Mouse (Mus musculus): ENCODE data around the gene Dock4.

Dock4 gene

DNA sequence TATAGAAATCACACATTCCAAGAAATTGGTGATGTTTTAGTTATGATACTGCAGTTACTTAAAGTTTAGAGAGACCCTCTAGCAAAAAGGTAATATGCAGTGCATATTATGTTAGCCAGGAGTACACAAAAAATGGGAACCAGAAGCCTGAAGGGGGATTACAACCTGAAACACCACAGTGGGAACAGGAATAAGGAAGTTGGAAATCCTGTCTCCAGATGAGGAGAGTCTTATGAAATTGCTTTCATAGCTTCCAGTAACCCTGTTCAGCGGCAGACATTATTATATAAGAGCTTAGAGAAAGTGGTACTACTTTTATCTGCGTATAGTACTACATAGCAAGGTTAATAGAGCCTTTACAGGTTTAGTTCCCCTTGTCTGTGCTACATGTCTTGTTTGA, 210.1 kb downstream of the Dock4 start:
- no peak for DNase-seq (ENCODE audit: low spot score)

DNA sequence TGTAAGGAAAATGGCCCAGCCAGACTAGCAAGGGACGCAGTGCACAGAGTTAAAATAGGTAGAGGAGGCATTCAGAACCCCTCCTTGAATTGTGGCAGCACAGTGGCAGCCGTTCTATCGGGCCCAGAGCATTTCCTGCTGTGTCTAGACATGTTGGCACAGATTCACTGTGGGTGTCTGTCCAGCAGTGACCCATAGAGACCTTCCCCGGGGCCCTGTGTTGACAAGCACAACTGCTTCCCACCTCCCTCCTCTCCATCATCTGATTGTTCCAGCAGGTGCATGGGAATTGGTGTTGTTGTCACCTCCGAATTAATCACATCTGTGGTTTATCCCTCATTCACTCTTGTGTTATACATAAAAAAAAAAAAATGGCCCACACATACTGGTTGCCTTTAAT, 210.7 kb downstream of the Dock4 start:
- DNase-seq (ENCODE audit: low spot score): no peak

DNA sequence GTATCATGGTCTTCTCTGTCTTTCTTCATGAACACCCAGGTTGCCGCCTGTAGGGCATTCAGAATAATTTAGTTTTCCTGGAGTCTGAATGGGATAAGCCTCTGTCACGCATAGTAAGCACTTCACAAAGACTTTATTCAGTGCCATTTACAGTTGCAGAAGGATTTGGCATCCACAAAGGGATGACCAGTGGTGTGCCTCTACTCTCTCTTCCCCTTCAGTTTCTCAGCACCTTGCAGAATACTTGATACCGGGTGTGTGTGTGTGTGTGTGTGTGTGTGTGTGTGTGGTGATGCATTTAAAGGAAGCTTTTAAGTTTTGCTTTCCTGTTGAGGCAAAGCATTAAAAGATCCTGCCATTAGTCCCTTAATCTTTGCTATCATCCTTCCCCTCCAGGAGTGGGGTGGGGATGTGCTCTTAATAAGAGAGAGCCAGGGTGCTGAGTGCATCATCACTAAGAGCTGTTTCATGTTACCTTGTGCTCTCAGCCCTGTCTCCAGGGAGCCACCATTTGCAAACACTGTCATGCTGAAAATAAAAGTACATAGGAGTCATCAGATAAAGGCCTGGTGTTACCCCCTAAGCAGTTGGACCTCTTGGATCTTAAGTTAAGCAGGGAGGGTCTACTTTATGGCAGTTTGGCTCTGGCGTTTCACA, 211.6 kb downstream of the Dock4 start:
- no peak for DNase-seq (ENCODE audit: low spot score)

DNA sequence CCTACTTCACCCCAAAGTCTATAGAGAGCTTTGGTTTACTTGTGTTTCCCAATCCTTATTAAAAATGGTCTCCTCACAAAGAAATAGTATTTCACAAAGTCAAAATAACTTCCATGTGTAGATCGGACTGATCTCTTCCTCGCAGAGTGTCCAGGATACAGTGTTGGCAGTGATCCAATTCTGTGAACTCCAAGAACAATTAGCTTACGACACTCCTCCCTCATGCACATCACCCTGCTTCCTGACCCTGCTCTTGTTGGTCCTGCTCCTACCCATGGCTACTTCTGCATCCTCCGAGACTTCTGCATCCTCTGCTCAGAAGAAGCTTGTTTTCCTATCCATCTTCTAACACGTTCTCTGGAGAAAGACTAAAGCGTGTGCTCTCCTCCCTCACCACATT, 213.9 kb downstream of the Dock4 start:
- DNase-seq (ENCODE audit: low spot score): no peak

DNA sequence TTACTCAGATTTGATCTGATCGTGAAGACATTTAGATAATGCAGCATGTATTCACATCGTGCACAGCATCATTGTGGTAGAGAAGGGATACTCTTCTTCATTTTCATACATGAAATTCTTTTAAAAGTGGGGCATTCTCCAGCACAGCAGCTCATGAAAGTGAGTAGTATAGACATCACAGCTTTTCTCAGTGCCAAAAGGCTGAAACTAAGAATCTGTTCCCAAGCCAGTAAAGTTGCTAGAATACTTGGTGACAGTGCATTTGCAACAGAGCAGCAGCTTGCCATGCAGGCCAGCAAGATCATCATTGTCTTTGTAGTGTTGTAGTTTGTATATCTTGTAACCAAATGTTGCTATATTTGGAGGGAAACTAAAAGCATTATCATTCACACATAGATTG, 223.7 kb downstream of the Dock4 start:
- DNase-seq (ENCODE audit: low spot score): no peak

DNA sequence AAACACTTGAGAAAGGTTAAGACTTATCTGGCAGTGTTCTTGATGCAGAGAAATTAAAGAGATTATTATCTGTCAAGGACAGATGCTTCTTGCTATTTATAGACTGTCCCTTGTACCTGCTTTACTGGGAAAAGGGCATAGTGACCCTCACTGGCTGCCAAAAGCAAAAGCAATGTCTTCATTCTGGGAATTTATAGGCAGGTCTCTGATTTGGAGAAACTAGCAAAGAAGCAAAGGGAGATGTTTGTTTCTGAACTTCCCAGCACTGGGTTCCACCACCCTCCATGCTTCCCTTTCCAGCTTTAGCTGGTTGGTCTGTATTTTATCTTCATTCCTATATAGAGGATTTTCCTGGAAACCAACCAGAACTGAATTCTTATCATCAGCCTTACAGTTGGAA, 225.0 kb downstream of the Dock4 start:
- no peak for DNase-seq (ENCODE audit: low spot score)

DNA sequence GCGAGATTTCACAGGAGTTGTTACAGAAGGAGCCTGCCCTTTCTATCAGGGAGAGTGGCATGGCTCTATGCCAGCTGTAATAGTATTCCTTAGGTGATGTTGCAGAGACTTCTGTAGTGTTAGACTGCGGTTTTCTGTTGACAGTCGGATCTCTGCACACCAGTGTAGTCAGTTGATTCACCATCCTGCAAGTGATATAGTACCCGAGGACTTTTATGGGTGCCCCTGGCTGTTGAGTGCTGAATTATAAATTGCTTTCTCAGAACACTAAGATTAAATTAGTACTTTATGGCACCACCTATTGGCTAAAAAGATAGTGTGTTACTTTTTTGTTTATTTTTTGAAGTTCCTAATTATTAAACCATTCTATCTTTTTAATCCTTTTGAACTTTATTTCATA, 234.0 kb downstream of the Dock4 start:
- peak; percentile 19 for DNase-seq (ENCODE audit: low spot score)

DNA sequence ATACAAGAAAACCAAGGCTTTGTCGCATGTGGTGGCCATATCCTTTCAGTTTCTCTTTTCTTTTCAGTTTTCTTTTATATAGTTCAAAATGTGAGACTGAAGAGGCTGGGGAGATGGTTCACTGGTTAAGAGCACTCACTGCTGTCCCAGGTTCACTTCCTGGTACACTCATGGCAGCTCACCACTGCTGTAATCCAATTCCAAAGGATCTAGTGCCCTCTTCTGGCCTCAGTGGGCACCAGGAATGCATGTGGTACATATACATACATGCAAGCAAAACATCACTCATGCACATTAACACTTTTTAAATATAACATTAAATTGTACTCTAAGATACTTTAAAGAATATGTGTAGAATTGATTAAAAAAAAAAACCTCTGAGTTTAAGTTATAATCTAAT, 234.8 kb downstream of the Dock4 start:
- peak; percentile 41 for DNase-seq (ENCODE audit: low spot score)

DNA sequence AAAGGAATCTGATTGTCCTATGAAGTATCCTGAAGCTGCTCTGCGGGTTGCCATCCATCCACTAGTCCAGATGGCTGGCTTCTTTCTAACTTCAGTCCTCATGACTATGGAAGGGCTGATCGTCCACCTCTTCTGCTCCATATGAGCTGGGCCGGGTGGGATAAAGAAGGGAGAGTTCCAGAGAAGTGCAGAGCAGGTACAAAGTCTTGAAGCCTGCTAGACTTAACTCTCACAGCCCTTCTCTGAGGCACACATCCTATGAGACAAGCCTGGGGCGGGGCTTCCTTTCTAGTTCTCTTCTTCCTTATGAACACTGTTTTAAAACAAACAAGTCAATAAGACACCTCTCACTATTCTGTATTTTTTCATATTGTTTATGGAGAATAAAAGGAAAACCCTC, 245.7 kb downstream of the Dock4 start:
- no peak for DNase-seq (ENCODE audit: low spot score)

DNA sequence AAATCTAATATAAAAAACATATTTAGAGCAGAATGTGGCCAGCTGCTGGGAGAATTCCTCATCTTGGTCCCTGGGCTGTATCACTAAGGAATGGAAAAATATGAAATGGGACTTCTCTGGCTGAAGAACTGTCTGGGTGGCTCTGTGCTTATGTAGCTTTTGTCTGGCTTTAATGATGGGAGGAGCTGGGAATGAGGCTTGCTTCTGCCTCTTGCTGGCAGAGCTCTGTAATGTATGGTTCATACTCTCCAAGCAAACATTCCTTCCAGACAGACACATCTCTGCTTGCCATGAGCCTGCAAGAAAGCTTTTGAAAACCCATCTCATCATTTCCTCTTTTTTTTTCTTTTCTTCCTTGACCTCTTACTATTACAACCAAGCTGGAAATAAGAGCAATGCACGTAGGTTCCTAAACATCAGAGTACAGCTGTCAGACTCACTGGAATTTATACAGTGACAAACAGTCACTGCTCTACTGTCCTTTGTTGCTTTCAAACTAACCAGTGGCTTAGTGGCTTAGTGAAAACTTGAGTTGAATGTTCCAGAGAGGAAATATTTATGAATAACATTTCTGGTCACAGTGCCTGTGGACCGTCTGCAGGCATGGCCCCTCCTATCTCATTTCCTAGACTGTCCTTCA, 248.4 kb downstream of the Dock4 start:
- DNase-seq (ENCODE audit: low spot score): no peak

DNA sequence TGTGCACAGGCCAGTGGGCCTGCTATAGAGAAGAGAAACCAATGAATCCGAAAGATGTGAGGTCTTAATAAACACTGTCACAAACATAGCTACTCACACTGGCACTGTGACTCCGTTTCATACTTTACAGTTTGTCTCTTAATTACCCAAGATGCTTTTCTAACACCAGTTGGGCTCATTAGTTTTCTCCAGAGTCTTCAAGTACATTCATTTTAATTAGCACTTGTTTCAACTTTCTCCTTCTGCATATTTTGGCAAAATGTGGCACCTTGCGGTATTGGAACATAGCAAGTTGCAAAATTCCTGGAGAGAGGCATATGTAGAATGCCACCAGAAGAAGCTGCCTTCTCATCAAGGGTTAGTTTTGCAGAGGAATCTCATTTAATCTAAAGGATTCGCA, 252.6 kb downstream of the Dock4 start:
- DNase-seq (ENCODE audit: low spot score): no peak

DNA sequence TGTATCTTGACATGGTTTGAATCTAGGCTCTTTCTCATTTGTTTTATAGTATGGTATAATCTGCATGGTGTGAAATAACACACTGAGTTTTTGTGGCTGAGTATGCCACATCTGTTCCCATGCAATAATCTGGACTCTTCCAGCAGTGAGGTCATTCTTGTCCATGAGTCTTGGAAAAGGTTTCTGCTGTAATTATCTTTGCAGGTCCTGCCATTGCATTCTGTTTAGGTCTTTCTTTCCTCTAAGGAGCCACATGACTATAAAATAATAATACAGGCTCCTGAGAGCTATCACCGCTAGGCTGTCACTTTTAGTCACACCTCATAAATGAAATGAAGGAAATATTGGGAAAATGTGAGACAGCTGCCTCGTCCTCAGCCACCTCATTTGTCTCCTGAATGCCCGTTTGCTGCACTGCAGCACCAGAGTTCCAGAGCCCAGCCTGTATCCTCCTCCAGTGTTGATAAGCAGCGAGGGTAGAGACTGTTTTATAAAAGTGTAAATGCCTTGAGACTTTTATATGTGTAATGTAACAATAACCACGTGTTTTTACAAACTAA, 256.6 kb downstream of the Dock4 start:
- no peak for DNase-seq (ENCODE audit: low spot score)

DNA sequence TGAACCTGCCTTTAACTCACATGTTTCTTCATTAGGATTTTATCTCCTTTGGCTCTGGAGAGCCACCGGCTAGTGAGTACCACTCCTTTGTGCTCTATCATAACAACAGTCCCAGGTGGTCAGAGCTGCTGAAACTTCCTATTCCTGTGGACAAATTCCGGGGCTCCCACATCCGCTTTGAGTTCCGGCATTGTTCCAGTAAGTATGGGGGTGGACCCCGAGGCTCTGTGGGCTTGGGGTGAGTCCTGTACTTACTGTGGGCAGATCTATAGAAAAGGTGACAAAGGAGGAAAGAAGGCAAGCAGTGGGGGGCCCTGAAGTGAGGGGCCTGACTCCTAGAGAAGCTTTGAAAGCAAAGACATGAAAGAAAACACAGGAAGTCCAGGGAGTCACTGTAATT, 258.5 kb downstream of the Dock4 start:
- DNase-seq (ENCODE audit: low spot score): no peak

DNA sequence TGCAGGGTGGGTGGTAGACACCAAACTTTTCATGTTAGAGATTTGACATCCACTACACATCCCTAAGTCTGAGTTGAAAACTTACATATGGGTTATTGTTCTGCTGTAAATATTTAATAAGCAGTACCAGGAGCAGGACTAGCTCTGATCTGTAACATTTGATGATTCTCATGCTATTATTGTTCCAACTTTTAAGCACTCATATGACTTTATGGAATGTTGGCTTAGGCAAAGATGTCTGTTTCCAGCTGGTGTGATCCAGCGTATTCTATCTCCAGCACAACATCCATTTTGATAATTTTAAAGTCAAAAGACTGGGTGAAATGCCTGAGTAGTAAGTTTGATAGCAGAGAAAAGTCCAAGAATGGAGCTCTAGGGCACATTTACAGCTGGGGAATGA, 261.4 kb downstream of the Dock4 start:
- no peak for DNase-seq (ENCODE audit: low spot score)

DNA sequence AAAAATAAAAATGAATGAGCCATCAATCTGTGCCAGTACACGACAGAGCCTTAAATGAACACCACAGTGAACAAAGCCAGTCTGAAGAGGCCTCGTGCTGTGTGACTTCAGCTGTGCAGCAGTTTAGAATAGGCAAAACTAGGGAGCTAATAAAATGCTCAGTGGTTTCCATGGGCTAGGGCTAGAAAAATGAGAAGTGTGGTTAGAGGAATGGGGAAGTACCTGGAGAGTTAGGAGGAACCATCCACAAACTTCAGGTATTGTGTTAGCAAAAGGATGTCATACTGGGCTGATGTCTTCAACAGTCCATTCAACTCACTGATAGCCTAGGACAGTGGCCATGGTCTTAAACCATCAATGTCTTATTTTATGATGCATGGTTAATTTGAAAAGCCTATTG, 263.3 kb downstream of the Dock4 start:
- no peak for DNase-seq (ENCODE audit: low spot score)

DNA sequence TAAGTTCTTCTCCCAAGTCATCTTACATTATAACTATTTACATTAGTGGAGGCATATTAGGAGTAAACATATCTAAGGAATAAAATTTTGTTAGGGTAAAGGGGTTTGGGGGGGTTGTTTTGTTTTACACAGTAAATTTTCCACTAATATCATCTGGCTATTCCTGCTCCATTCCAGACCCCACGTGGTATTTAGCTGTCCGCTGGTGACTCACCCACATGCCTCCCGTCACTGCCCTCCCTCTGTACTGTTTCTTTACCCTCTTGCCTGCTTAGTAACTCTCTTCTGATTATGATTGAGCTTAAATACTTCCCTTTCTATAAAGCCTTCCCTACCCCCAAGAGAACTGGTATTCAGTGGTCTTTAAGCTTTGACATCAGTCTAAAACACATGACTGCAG, 266.5 kb downstream of the Dock4 start:
- peak; percentile 72 for DNase-seq (ENCODE audit: low spot score)

DNA sequence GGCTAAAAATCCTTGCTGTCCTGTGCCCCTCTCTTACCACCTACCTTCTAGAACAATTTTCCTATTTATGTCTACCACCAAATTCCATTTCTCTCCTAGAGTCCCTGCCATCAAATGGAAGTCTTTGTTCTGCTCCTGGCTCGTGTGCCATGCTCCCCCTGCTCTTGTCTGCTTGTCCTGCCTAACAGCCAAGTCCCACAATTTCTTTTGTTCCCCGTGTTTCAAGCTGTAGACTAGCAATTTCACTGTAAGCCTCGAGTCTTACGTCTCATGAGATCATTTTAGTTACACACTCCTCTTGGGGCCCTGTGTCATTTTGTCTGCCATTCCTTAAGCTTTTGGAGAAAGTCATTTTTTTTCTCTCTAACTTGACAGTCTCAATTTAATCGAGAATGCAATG, 268.5 kb downstream of the Dock4 start:
- DNase-seq (ENCODE audit: low spot score): no peak

DNA sequence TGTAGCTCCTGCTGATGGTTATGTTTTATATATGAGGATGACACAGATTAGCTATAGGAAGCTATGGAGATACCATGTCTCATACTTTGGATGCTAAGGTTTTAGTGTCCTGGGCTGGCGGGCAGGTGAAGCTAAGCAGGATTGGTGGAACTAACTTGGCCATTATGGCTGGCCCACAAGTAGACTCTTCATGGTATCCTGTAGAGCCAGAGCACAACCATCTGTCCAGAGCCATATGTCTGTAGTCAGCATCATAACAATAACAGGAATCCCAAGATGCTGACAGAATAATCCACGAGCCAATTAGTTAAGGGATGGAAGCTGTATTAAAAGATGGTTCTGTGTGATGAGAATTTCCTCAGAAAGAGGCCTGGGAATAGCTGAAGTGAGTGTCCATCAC, 269.4 kb downstream of the Dock4 start:
- no peak for DNase-seq (ENCODE audit: low spot score)

DNA sequence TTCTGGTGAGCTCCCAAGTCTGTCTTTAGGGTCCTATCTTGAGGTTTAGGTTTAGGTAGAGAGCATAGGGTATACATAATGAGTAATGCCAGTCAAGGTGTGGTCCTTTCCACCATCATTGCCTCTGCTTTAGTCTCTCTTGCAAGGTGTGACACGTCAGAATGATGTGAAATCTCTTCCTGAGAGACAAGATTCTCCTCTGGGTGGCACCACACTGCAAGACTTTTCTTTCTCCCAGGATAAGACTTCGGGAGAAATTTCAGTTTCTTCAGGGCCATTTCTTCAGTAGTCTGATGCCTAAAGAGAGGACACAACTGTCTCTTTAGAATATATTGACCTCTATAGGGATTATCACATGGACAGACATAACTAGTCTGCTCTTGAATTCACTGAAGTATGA, 282.6 kb downstream of the Dock4 start:
- no peak for DNase-seq (ENCODE audit: low spot score)

DNA sequence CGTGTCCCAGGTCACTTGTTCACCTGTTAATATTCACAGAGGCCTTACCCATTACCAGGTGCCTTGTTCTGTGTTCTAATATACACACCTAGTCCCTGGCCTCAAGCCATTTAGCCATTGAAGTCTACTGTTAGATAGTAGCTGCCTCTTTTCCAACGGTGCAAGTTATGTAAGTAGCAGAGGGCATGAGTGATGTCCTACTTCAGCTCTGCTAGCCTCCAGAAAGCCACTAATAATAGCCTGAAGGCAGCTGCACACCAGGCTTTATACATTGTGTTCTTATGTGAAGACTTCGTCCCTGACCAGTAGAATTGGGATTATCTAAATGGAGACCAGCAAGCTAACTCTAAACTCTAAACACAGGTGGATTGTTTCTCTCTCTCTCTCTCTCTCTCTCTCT, 285.0 kb downstream of the Dock4 start:
- DNase-seq (ENCODE audit: low spot score): no peak

DNA sequence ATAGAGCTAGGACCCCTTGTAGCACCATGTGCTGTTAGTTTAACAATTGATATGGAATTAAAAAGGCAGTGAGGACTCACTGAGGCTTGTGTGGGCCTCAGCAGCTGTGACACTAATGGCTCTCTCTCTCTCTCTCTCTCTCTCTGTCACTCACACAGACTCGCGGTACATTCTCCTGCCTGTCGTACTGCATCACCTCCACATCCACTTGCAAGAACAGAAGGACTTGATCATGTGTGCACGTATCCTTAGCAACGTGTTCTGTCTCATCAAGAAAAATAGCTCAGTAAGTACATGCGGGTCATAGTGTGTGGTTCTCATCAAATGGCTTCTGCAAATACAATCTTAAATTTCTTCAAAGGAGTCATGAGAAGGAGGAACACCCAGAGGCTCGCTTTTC, 299.7 kb downstream of the Dock4 start:
- no peak for DNase-seq (ENCODE audit: low spot score)

DNA sequence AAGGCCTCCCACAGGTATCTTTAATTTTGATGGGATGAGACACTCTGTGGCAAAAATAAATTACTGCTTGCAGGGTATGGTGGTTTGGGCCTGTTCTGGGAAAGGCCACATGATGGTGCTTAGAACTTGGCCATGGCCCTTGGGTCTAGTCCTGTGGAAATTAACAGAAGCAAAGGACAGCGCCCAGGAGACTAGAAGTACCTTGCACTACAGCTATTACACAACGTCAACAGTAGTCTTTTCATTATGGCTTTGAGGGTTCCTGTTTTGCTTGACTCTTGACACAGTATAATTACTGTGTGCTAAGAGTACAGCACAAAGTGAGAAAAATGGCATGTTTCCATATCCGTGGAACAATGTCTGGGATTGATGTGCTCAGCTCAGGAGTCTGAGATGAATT, 300.3 kb downstream of the Dock4 start:
- peak; percentile 27 for DNase-seq (ENCODE audit: low spot score)

DNA sequence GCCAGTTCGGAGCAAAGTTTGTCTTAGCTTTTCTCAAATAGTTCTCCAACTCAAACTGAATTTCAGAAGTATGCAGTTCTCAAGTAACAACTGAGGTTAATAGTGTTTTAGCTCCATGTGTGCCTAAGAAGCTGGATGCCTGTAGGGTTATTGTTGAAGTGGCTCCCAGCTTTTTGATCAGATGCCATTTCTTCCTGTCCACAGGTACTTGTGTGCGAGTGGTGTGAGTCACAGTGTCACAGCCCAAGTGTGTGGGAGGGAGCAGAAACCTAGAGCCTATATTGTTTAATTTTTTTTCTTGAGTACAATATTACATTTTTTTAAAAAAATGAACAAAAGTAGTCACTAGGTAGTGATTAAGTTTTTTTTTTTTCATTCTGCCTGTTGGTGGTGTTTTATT, 313.5 kb downstream of the Dock4 start:
- no peak for DNase-seq (ENCODE audit: low spot score)

DNA sequence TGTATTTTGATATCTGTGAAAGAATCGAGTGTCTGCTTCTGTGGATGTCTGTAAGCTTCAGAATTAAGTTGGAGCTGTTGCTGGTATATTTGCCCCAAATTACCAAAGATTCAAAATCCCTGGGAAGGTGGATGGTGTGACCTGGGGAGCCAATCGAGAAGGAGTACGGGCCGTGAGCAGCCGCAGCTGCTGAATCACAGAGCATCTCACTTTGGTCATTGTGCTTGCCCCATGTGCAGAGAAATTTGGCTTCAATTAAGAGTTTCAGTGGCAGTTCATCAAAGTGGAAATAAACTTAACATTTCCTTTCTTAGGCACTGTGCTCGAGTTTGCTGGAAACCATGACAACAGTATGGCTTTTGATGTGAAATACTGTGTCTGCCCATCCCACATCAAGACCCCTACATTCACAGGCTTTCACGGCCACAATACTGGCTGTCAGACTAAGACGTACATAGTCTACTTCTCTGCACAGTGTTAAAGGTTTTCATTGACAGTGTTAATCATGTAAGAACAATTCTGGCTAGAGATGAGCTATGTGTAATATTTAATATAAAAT, 321.6 kb downstream of the Dock4 start:
- DNase-seq (ENCODE audit: low spot score): no peak

Data from adipocyte (in vitro differentiated cells).